Mouse (Mus musculus) retina, postnatal 1 day (tissue): Measurements from ENCODE around the gene Olfr523.
"Not testable (repeated sequence)": the region's sequence is repeated elsewhere in the genome, so short reads cannot be mapped to it uniquely, and the experiment has no call there.

ENCODE experiments used
- DNase-seq: peaks from one replicate; pipeline ENCODE4 v3.0.0-alpha.2; 2012

The Olfr523 gene

DNA sequence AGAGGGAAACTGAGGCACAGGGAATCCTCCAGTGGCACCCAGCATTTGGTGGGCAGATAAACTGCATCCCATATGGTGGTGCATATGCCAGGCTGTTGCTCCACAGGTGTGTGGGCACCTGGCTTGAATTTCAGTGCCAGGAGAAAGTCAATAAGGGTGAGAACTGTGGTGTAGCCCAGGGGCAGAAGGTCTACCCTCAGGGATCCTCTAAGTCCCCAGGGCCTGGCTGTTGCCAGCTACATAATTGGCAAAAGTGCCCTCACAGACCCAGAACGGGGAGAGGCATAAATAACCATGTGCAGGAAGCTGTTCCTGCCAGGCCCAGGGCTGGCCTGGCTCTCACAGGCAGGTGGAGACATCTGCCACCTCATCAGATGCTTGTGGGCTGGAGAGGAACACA is at the start of gene Olfr523:
Gene Olfr523, plus strand, starts transcription at position 282 of the 400 bp plus-strand sequence.
- DNase-seq, result no peak

DNA sequence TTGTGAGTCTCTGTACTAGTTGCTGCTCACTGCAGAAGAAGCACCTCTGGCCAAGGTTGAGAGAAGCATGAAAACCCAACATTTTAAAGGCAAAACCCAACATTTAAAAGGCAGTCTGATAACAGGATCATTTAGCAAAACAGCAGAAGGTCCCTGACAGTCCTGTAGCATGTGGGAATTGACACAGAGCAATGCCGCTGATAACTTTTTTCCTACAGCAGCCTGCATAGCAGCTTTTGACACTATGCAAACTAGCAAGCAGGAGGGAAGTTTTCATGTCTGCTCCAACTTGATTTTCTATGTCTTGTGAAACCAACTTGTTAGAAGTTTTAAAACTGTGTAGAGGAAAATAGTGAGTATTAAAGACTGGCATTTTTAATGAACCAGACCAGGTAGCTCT is 48.6 kb upstream of the Olfr523 start:
- no peak for DNase-seq

DNA sequence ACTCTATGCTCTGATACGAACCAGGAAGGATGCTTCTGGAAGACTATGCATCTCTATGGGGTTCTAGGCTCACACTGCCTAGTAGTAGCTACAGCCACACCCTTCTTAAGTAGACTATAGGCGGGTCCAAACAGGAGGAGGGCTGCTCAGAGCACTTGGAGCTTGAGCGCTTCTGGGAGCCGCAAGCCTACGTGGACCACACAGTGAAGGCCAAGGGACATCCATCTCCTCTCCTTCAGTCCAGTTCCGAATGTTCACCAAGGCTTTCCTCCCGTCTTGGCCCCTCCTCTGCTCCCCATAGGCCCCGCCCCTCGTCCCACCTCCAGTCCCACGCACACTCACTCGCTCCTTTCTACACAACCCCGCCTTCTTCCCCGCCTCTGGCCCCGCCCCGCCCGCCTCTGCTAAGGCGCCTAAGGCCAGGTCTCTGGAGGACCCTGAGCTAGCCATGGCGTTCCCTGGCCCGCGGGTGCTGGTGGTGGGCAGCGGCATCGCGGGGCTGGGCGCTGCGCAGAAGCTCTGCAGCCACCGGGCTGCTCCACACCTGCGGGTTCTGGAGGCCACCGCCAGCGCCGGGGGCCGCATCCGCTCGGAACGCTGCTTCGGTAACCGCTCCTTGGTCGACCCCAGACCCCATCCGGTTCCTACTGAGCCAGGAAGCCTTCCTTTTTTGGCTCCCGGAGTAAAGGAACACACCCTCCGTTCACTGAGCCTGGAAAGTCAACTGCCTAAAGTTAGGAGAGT is 47.6 kb upstream of the Olfr523 start:
- peak; percentile 93 for DNase-seq

DNA sequence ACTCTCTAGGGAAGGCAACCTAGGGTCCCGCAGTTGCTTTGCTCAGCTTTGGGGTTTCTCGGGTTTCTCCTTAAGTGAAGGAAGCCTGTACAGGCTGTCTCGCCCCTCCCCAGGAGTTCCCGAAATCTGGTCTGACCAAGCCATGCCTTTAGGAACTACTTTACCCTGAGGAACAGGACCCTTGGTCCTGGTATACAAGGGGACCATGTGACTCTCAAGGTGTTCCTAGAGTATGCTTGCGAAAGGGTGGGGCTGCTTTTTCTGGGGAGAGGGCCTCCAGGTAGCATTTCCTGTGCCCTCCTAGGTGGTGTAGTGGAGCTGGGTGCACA is 47.0 kb upstream of the Olfr523 start:
- no peak for DNase-seq

DNA sequence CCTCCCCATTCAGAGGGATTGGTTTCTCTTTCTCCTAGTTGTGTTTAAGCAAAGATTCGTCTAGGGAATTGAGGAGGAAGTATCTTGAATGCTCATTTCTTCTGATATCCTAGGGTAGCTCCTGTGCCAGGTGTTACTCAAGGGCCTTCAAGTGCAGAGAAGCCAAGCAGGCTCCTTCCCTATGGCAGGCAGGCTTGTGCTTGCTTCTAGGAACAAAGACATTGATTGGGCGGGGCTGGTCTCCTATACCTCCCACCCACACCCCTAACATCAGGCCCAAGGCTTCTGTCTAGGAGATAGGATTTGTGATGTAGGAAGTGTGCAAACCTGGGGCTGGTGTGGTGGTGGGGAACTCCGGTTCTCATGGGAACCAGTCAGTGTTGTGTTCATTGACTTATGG is 46.1 kb upstream of the Olfr523 start:
- no peak for DNase-seq

DNA sequence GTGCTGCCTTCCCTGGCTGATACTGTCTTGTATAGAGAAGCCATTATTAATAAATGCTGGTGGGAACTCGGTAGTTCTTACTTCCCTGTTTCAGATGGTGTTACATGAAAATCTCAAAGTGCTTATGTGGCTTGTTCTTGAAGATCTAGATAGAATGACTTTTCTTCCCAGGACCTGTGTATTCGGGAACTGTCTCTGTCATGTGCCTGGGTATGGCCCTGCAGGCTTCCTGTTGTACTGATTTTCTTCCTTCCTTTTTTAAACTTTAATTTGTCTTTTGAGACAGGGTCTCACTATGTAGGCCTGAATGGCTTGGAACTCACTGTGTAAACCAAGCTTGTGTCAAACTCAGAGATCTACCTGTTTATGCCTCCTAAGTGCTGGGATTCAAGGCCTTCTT is 45.1 kb upstream of the Olfr523 start:
- no peak for DNase-seq

DNA sequence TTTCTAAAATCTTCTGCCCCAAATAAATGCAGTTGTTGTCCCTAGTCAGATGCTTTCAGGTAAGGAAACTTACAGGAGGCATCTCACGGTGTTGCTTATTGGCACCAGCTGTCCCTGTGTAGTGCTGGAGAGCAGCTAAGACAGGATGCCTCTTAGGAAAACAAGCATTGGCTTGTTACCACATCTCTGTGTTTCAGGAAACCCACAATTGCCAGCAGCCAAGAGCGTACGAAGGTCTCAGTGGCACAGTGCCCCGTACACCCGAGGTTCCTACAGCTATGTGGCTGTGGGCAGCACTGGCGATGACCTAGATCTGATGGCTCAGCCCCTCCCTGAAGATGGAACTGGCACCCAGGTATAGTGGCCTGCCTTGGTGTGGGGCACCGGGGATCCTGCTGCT is 40.8 kb upstream of the Olfr523 start:
- not testable (repeated sequence) for DNase-seq

DNA sequence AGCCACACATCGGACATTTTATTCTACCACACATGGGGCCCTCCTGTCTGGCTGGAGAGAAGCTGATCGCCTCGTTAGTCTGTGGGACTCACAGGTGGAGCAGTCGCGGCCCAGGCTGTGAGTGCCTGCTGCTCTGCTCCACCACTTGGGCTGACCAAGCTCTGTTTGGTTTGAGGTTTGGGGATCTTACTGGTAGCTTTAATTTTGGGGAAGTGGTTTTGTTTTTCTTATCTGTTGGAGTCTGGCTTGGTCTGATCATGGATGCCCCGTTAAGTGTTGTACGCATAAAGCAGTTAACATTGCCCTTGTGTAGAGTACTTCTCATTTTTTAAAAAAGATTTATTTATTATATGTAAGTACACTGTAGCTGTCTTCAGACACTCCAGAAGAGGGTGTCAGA is 39.0 kb upstream of the Olfr523 start:
- DNase-seq, result not testable (repeated sequence)

DNA sequence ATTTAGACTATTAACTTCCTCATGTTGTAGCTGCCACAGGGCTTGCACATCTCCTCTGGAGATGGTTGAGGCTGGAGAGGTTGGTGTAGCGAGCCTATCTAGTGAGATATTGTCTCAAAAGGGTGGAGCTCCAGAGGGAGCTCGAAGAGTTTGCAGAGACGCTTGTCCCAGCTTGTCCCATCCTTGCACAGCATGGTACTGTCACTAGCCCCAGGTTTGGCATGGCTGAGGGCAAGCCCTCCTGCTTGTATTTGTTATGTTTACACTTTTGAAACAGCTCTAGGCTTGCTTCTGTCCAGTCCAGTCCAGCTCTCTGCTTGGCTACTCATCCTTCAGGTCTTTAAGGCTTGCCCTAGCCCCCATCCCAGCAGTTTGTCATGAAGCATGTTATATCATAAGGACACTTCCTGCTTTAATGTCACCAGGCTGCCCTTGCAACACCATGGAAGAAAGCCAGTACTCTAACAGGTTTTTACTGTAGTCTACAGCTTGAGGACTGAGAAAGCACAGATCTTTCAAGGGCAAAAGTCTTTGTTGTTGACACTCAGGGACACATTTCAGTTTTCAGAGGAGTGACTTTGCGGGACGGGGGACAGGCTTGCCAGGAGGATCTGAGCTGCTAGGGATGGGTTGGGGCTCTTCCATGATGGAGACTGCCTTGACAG is 37.8 kb upstream of the Olfr523 start:
- DNase-seq, result no peak

DNA sequence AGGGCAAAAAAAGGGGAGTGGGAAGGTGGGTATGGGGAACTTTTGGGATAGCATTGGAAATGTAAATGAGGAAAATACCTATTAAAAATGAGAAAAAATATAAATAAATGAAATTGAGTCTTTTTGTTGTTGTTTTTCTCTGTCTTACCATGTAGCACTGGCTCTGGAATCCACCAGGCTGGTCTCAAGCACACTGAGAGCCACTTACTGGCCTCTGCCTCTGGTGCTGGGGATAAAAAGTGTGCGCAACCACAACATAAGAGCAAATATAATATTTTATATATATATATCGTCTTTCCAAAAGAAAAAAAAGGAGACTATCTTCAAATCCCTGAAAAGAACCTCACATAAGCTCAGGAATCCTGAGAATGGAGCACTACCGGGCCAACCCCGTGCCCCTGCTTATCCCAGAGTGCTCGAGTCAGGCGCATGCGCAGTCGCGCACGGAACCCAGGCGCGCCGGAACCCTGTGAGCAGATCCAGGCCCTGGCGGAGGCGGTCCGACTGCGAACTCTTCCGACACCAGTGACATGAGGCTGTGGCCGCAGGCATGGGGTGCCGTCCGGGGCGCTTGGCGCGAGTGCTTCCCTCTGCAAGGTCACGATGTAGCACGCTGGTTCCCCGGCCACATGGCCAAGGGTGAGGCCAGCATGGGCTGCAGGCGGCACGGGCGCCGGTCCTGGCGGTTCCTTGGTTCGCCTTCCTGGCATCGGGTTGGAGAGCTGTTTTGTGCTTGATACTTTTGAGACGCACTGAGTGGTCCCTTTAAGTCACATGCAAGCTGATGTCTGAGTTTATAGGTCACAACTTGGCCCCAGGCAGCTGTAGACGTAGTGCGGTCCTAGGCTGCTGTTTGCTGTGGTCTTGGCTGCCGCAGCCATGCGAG is 35.6 kb upstream of the Olfr523 start, which contains the start of gene Mtg1:
Gene Mtg1, plus strand, starts transcription at position 430 of the 886 bp plus-strand sequence.
- peak; percentile 94 for DNase-seq

DNA sequence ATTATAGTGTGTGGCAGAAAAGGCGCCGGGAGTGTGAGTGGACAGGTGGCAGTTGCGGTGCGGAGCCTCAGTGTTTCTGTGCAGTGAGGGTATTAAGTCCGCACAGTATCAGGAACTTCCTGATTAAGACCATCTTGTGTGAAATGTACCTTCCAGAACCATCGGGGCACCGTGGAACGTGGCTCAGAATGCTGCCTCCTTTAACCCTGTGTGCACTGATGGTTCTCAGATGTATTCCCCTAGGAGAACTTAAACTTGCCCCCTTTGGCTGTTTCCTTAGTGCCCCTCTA is 35.1 kb upstream of the Olfr523 start:
- no peak for DNase-seq

DNA sequence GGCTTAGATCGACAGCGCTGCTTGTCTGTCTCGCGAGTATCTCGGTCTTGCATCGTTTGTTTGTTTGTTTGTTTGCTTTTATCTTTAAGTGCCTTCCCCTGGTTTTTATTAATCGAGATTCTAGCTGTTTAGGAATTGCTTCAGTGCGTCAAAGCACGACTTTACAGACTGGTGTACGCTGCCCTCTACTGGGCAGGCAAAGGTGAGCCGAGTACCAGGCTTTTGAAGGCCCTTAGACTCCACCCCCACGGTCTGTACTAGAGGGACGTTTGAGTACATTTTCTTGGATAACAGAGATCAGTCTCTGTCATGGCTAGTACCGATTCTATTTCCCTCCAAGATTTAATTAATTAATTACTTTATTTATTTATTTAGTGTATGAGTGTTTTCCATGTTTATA is 31.7 kb upstream of the Olfr523 start:
- DNase-seq, result peak; percentile 75

DNA sequence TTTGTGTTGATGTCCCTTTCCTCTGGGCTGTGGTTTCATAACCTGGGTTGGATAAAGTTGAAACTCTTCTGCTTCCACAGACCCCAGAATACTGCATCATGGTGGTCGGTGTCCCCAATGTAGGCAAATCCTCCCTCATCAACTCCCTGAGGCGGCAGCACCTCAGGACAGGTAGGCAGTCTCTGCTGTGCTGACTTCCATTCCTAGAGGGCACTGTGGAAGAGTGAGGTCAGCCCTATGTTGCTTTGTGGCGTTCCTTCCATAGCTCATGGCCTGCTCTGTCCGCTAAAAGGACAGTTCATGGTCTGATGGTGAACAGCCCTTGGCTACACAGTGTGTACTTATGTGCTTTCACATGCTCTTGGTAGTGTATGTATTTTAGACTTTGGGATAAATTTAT is 28.5 kb upstream of the Olfr523 start:
- DNase-seq, result no peak

DNA sequence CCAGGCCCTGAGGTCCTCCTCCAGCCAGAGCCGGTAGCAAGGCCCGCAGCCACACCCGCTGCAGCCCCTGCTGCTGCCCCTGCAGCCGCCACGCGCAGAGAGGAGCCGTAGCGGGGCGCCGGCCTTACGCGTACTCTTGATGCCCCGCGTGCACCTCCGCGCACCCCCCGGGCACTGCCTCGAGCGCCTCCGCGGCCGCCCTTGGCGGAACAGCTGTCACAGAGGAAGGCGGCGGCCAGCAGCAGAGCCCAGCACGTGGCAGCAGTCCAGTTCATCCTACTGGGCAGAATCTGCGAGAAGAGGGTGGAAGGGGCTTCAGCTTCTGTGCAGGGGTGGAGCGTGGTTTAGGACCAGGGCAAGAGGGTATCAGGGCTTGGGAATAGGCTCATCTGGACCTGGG is 19.6 kb upstream of the Olfr523 start:
- peak; percentile 66 for DNase-seq

DNA sequence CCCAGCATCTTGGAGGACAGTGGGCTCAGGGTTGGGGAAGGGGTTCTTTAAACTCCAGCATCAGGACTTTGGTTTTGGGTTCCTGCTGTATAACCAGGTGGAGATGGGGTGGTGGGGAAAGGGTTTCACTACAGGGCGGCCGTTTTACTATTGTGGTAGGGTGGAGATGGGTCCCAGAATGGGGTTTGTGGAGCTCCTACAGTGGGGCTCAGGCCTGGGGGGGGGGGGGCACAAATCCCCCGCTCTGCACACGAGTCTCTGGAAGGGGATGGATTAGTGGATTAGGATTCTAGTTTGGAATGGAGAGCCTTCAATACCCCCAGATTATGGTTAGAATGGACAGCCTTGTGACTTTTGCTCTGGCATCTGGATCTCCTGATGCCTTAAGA is 19.2 kb upstream of the Olfr523 start:
- no peak for DNase-seq

DNA sequence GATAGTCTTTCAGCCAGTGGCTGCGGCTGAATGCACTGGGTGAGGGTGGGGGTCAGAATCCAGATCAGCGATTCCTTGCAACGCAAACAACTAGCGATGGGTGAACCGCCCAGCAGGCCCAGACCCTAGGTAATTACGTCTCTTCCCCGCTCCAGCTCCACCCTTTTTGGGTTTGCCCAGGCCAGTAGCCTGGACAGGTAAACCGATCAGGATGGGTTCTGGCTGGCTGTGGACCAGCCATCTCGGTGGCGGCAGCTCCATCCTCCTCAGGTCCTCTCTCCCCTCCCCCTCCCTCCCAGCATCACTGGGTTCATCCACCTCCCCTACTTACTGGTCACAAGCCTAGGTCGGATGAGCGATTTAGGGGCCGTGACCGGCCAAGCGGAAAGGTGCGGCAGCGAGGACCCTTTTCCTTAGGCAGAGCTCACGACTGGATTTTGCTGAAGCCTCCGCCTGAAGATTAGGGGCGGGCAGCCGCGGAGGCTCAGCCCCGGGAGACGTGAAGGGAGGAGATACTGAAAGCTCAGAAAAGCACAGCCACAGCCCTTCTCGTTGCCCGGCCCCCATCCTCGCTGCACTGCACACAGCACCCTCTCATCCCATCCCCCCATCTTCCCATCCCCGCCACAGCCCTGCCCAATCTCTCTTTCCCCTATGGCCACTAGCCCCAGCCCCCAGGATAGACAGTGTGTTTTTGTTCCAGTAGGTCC is 18.6 kb upstream of the Olfr523 start, which contains the start of gene Sprn:
Gene Sprn, minus strand, starts transcription at position 660 of the 710 bp plus-strand sequence.
- DNase-seq, result peak; percentile 64

DNA sequence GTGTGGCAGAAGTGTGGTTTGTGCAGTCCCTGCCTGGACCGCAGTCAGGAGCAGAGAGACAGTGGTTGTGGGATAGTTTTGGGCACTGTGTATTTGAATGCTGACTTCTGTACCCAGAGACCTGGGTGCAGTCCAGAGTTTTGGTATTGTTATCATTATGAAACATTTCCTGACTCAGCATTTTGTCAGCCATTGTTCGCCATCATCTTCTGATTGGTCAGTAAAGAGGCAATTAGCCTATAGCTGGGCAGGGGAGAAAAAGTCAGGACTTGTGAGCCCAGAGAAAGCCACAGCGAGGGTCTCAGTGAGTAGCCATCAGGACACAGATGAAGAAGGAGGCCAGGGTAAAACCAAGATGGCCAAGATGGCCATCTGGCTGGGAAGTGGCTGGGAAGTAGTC is 12.7 kb upstream of the Olfr523 start:
- DNase-seq, result no peak

DNA sequence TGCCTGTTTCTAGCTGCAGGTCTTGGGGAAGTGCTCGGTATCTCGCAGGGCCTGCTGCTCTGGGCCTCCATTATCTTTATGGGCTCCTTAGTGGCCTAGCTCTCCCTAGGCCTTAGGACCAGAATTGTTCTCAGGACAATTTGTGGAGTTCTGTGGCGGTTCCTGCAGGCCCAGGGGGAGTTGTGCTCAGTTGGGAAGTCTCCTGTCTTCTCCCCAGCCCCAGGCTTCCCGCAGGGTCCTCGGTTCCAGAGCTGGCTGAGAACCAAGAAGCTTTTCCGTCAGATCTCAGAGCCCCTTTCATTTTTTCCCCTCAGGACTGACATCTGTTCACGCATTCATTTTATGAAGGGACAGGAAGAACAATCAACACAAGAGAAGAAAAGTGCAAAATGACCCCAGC is 8.4 kb upstream of the Olfr523 start, which contains the start of gene Olfr522:
Gene Olfr522, minus strand, starts transcription at position 101 of the 400 bp plus-strand sequence.
- no peak for DNase-seq

DNA sequence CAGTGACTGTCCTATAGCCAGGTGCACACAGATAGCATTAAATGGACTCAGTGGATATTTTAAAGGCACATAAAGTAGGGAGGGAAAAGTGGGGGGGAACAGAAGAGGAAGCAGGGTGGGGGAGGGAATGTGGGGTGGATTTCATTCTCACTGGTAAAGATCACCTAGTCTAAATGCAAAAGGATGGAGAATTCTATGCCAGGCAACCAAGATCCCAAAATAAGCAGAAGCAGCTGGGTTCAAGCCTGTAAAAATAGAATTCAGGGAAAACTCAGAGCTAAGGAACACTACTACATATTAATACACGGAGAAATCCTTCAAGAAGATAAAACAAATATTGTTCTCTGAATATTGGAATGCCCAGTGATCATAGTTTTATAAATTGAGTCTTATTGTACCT is 5.1 kb upstream of the Olfr523 start:
- no peak for DNase-seq

DNA sequence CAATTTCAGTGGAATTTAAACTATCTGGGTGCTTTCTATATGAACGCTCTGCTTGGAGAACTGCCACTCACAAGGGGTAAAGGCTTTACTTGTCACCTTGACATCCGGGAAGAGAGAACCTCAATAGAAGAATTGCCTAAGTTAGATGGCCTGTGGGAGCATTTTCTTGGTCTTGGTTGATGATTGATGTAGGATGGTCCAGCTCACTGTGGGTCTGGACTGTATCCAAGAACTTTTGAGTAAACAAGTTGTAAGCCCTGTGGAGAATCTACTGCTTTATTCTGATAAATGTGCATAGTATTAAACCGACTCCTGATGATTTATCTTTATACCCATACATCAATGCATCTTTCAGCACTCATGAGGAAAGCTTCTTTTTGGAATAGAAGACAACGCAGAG is 3.6 kb upstream of the Olfr523 start:
- DNase-seq, result no peak

DNA sequence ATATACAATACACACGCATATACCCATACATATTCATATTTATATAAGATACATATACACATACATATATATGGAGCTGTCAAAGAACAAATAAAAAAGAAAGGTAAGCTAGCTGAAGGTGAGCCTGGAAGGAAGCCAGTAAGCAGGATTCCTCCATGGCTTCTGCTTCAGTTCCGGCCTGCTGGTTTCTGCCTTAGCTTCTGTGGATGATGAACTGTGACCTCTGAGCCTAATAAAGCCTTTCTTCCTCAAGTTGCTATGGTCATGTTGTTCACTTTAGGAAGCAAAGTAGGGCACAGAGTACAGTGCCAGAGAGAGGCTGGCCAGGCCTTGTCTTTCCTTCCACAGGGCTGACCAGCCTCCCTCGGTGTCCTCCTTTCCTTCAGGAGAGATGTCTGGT is 2.2 kb upstream of the Olfr523 start:
- DNase-seq, result no peak

DNA sequence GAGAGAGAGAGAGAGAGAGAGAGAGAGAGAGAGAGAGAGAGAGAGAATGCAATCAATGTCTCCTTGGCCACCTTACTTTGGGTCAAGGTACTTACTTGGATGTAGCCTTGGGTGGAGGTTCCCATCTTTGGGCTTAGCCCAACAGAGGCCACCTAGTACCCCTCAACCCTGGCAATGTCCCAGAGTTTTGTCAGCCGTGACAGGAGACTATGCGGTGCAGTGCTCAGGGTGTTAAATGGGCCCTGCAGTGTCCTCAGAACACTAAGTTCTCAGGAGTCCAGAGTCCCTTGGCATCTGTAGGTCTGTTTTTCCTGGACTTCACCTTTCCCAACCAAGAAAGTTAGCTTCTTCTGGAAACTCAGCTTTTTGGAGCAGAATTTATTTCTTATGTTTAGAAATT is 6.2 kb downstream of the Olfr523 start:
- DNase-seq, result no peak

DNA sequence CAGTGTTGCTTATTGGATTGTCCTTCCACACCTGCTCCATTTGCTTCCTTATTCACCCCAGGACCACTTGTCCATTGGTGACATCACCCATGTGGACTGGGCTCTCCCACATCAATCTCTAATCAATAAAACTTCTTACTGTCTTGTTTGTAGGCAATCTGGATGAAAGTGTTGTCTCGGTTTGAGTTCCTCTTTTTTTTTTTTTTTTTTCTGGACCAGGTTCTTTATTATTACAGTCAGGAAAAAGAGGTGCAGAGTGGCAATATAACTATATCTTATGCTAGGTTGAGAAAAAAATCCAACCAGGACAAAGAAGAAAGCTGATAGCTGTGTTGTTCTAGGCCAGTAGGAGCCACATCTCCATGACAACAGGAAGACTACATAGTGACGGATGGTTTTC is 7.7 kb downstream of the Olfr523 start:
- no peak for DNase-seq
